Mouse (Mus musculus) heart, embryonic 13.5 days (tissue): Measurements from ENCODE around the gene Gemin8. TPM values are rescaled to one million over a fixed set of nuclear protein-coding genes. Genes with fewer than 3 reads are reported as not detected.

ENCODE experiments used
- ATAC-seq: fragments of 200-750 bp; cut with Nextera tagmentation; 2 replicates; pipeline ENCODE4 v1.8.0; 2017; ENCODE audit warnings: moderate TSS enrichment; ENCODE audit not compliant: insufficient number of reproducible peaks, low FRiP score, low TSS enrichment; ENCODE audit errors: extremely low read depth
- H3K27ac ChIP-seq: fragments of 300-500 bp; sonication (generic); replicated peaks from 2 replicates; pipeline ENCODE4 v1.5.1; 2015; ENCODE audit warnings: moderate library complexity, mild to moderate bottlenecking, inconsistent platforms
- H3K27me3 ChIP-seq: fragments of 300-500 bp; sonication (generic); replicated peaks from 2 replicates; pipeline ENCODE4 v1.6.1; 2015; ENCODE audit warnings: mild to moderate bottlenecking, inconsistent platforms
- H3K36me3 ChIP-seq: fragments of 300-500 bp; sonication (generic); 2 replicates; pipeline ENCODE4 v1.6.1; 2015; ENCODE audit warnings: mild to moderate bottlenecking, inconsistent platforms
- H3K4me1 ChIP-seq: fragments of 300-500 bp; sonication (generic); 2 replicates; pipeline ENCODE4 v1.6.1; 2015; ENCODE audit warnings: inconsistent platforms
- H3K4me2 ChIP-seq: fragments of 300-500 bp; sonication (generic); 2 replicates; pipeline ENCODE4 v1.6.1; 2015; ENCODE audit warnings: inconsistent platforms, mild to moderate bottlenecking, moderate library complexity
- H3K4me3 ChIP-seq: fragments of 300-500 bp; sonication (generic); 2 replicates; pipeline ENCODE4 v1.5.1; 2015; ENCODE audit warnings: moderate library complexity, mild to moderate bottlenecking, inconsistent platforms
- H3K9ac ChIP-seq: fragments of 300-500 bp; sonication (generic); 2 replicates; pipeline ENCODE4 v1.6.1; 2015; ENCODE audit warnings: inconsistent platforms, mild to moderate bottlenecking, moderate library complexity
- H3K9me3 ChIP-seq: fragments of 300-500 bp; sonication (generic); 2 replicates; pipeline ENCODE4 v1.6.1; 2016; ENCODE audit warnings: inconsistent platforms
- WGBS: fragments of 180-500 bp; shearing (Covaris S2); methylation state at CpG from one replicate; pipeline ENCODE4 v1.1.7; 2015; ENCODE audit warnings: mixed read lengths; 5-methylcytosine and 5-hydroxymethylcytosine counted together
- polyA plus RNA-seq: library from polyadenylated mRNA; unstranded; fragments of >200 nt; fragmentation: Nextera tagmentation; extraction: Ambion mirVana; gene quantifications from 2 replicates; pipeline ENCODE4 v1.2.1, GENCODE M21; 2015

Gene Gemin8
- polyA plus RNA-seq, 1 experiment from 2014 or later = 9.1 TPM

DNA sequence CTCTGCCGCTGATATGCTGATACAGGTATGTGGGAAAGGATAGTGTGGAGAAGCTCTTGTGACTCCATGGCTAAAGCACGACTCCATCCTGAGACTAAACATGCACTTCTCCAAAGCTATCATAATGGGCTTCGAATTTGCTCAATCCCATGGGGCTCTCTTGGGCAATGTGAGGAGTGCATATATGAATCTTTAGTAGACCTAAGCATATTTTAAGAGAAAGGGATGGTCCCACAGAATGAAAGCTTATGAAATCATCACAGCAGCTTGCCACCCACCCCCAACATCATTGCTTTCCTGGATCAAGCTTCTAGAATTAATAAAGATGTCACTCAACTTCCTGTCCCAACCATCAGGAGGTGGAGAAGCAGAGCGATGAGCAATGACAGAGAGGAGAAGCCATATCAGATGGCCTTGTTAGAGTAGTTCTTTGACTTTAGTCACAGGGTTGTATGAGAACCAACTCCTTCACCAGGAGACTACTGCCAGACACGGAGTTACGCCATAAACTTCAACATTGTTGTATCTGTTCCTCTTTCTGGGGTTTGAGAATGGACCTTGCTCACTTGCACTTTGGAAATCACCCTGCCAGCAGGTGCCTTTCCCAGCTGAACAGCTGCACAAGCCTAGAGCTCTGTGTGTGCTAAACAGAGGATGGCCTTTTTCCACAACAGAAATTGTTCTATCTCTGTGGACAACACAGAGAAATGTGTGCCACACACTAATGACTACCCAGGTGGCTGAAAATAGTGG, 60.4 kb downstream of the Gemin8 start:
- no peaks in the 10 kb centered on the region for H3K9me3 ChIP-seq
- no peaks in the 10 kb centered on the region for H3K4me1 ChIP-seq
- no peak overlapping the region for H3K9ac ChIP-seq
- 75% methylated on average over 6 of the region's 6 CpGs for WGBS
- no peak for ATAC-seq
- no peak overlapping the region for H3K4me3 ChIP-seq
- 0 out of 2 replicates have a peak, but pooled peaks cover 4% of the 10 kb centered on the region for H3K27me3 ChIP-seq
- H3K27ac ChIP-seq = no peak overlapping the region
- no peak overlapping the region for H3K4me2 ChIP-seq
- H3K36me3 ChIP-seq = no peaks in the 10 kb centered on the region

DNA sequence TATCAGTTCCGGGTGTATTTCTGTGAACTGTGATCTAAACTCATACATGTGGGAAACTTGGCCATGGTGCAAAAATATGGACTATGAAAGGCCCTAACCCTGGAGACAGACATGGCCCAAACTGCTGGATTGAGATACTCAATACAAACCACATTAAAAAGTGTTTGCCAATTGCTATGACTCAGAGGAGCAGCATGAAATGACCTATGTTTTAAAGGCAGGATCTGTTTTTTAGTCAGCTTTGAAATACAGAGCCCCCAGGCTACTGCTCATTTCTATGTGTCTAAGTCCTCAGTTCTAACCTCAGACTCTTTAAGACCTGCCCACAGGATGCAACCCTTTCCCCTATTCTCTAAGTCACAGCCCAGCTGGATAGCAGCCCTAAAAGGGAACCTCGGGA, 65.9 kb downstream of the Gemin8 start:
- Histone ChIP-seq H3K4me1 (no peaks in the 10 kb centered on the region), H3K36me3 (no peaks in the 10 kb centered on the region), H3K9ac (no peak overlapping the region), H3K9me3 (no peaks in the 10 kb centered on the region), H3K27ac (no peak overlapping the region), H3K4me3 (no peak overlapping the region), H3K27me3 (peaks cover 38% of the 10 kb centered on the region), H3K4me2 (no peak overlapping the region)
- 49% methylated on average over 2 of the region's 2 CpGs for WGBS
- ATAC-seq = no peak

DNA sequence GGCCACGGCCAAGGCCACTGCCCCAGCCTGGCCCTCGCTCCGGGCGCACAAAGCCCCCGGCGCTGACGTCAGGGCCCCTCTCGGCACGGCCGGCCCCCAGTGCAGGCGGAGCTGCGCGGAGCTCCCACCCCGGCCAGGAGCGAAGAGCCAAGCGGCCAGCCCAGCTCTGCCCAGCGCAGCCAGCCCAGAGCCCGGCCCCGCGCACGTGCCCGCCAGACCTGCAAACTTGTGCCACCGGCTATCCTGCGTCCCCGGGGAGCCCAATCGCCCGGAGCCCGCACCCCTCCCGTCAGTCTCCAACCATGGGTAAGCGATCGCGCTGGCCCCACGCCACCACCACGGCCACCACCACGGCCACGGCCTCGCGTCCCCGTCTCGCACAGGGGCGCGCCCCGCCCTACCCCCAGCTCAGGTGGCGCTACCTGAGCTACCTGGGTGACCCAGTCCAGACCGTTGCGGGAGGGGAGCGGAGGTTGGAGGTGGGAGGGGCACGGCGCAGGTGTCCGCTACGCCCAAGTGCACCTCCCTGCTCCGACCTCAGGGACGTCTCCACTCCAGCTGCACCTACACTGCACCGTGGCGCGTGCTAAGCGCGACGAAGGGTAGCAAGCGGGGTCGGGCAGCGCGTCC, 68.7 kb downstream of the Gemin8 start, which contains the start of gene Gpm6b:
Gpm6b (plus strand) TSS at position 81 of the 630 bp plus-strand sequence.
- Histone ChIP-seq H3K4me2 (peak within 1 kb of the TSS; percentile 91), H3K4me1 (no peaks in the 10 kb centered on the region), H3K4me3 (peak within 1 kb of the TSS; percentile 59), H3K27me3 (peaks cover 34% of the 10 kb centered on the region), H3K9ac (peak within 1 kb of the TSS; percentile 75), H3K36me3 (no peaks in the 10 kb centered on the region), H3K27ac (no peak within 1 kb of the TSS), H3K9me3 (no peaks in the 10 kb centered on the region)
- peak; percentile 78; the same call in 1 of the 2 replicates for ATAC-seq
- 14% methylated on average over 55 of the region's 63 CpGs for WGBS

DNA sequence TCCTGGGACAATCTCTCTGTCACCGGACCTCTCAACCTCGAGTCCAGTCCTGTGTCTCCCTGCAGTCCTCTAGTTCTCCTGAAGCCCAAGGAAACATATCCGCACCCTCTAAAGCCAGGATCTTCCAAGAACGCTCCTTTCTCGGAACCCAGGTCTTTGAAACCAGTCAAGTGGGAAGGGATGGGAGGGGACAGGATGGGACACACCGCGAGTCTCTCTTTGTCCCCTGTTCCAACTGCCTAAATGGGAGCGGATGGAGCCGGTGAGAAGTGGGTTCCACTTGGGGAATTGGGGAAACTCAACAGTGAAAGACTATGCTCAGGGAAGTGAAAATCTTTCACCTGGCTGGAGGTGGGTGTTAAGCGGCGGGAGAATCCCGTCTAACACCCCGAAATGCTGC, 69.3 kb downstream of the Gemin8 start:
- Histone ChIP-seq H3K4me1 (no peaks in the 10 kb centered on the region), H3K9ac (peak overlapping the region; percentile 75), H3K27me3 (peaks cover 34% of the 10 kb centered on the region), H3K4me2 (peak overlapping the region; percentile 91), H3K9me3 (no peaks in the 10 kb centered on the region), H3K27ac (no peak overlapping the region), H3K4me3 (peak overlapping the region; percentile 59), H3K36me3 (no peaks in the 10 kb centered on the region)
- 23% methylated on average over 13 of the region's 13 CpGs for WGBS
- ATAC-seq = no peak

Other genes with a start within 250 kb of the Gemin8 start
- gene Gpm6b, start 68.5 kb downstream of the Gemin8 start, polyA plus RNA-seq = 7.2 and 7.5 TPM in 2 replicates